In genomic region chr9:61812315-61812714, GRCm38 (mm10) we compare ENCODE assay signal across 27 mouse cellular contexts.
A peak's percentile ranks its signal among the peaks of the same experiment; 100 is the strongest.
DNase-seq lines count a peak whose midpoint lies in the region; ATAC-seq and TF ChIP-seq lines count a peak whose summit lies in the region.
"Had no signal": no experiment of that assay in that cellular context is flagged by ENCODE, and none has a peak within 500 bp of the region (broad histone marks: within the 10 kb centered on the region; RNA-seq: fewer than 3 reads in every experiment).

No protein-coding gene starts in this region.

- no peaks in the 10 kb centered on the region for H3K9me3 ChIP-seq in intestine, embryonic 15.5 days
- no peaks in the 10 kb centered on the region for H3K9me3 ChIP-seq in intestine, postnatal 0 days (ENCODE audit: control insufficient read depth)
- no peaks in the 10 kb centered on the region for H3K9me3 ChIP-seq in kidney, embryonic 14.5 days (ENCODE audit: control insufficient read depth, low read length)
- no peaks in the 10 kb centered on the region for H3K9me3 ChIP-seq in liver, embryonic 12.5 days (replicated peaks)
- H3K9me3 ChIP-seq: embryonic facial prominence, embryonic 13.5 days; forebrain, embryonic 13.5 days; heart, embryonic 15.5 days; hindbrain, embryonic 13.5 days; limb, embryonic 12.5 days; midbrain, embryonic 12.5 days; neural tube, embryonic 15.5 days had no signal

- H3K9ac ChIP-seq in intestine, embryonic 15.5 days, result no peak overlapping the region
- no peak overlapping the region for H3K9ac ChIP-seq in intestine, postnatal 0 days (ENCODE audit: low read depth, low read length)
- H3K9ac ChIP-seq in kidney, embryonic 14.5 days (ENCODE audit: low read depth, low read length), result no peak overlapping the region
- no peak overlapping the region for H3K9ac ChIP-seq in liver, embryonic 12.5 days
- H3K9ac ChIP-seq: embryonic facial prominence, embryonic 13.5 days; forebrain, embryonic 13.5 days; heart, embryonic 15.5 days; hindbrain, embryonic 13.5 days; limb, embryonic 12.5 days; lung, embryonic 14.5 days; midbrain, embryonic 12.5 days; neural tube, embryonic 15.5 days had no signal

- H3K27me3 ChIP-seq in intestine, embryonic 15.5 days (replicated peaks), result no peaks in the 10 kb centered on the region
- no peaks in the 10 kb centered on the region for H3K27me3 ChIP-seq in intestine, postnatal 0 days (replicated peaks; ENCODE audit: control insufficient read depth, insufficient read depth, low read length)
- H3K27me3 ChIP-seq in kidney, embryonic 14.5 days (ENCODE audit: control insufficient read depth, insufficient read depth, low read length), result no peaks in the 10 kb centered on the region
- H3K27me3 ChIP-seq in liver, embryonic 12.5 days (replicated peaks), result peaks cover 5% of the 10 kb centered on the region; the same call in 1 of the 2 replicates
- H3K27me3 ChIP-seq in small intestine, adult 2 months (ENCODE audit: control insufficient read depth, insufficient read depth, low read length), result no peaks in the 10 kb centered on the region

- no peak for TF ChIP-seq CTCF in intestine, postnatal 0 days (IDR thresholded peaks at IDR 0.05; ENCODE audit: low read depth)
- TF ChIP-seq CTCF in small intestine, adult 2 months (IDR thresholded peaks at IDR 0.05; ENCODE audit: extremely low read depth, insufficient read length, insufficient replicate concordance, low read depth, low read length), result no peak

- ATAC-seq in intestine, embryonic 15.5 days, result peak; percentile 12; the same call in 1 of the 2 replicates
- ATAC-seq in intestine, postnatal 0 days, result no peak
- ATAC-seq in kidney, embryonic 14.5 days (ENCODE audit: low FRiP score, low TSS enrichment), result no peak
- no peak for ATAC-seq in liver, embryonic 12.5 days
- ATAC-seq: activated CD4-positive, CD25-positive, alpha-beta regulatory T cell, adult 4 months; forebrain, embryonic 13.5 days had no signal

- H3K4me2 ChIP-seq in intestine, embryonic 15.5 days (replicated peaks), result no peak overlapping the region
- H3K4me2 ChIP-seq in intestine, postnatal 0 days (replicated peaks; ENCODE audit: low read depth), result no peak overlapping the region
- no peak overlapping the region for H3K4me2 ChIP-seq in kidney, embryonic 14.5 days (replicated peaks; ENCODE audit: low read depth, low read length)
- no peak overlapping the region for H3K4me2 ChIP-seq in liver, embryonic 12.5 days
- H3K4me2 ChIP-seq: embryonic facial prominence, embryonic 13.5 days; forebrain, embryonic 13.5 days; heart, embryonic 15.5 days; hindbrain, embryonic 13.5 days; limb, embryonic 12.5 days; lung, embryonic 14.5 days; midbrain, embryonic 12.5 days; neural tube, embryonic 15.5 days had no signal

- DNase-seq in kidney, postnatal 36 days, result peak; percentile 14 to 32
- DNase-seq in left cerebral cortex, postnatal 10 days (ENCODE audit: extremely low spot score in 1 of 2, low spot score in 2 of 2), result no peak
- no peak for DNase-seq in spleen, adult 12 weeks (ENCODE audit: low spot score)
- DNase-seq: adrenal gland, postnatal 10 days; cerebellum, adult 2 months; cerebellum, postnatal 36 days; embryo, embryonic 11 days; heart, postnatal 36 days; lung, embryonic 14.5 days; right cerebral cortex, adult 18-20 months; right cerebral cortex, postnatal 4 days; thymus, postnatal 25 days had no signal

- H3K4me3 ChIP-seq in intestine, embryonic 15.5 days (replicated peaks), result no peak overlapping the region
- no peak overlapping the region for H3K4me3 ChIP-seq in intestine, postnatal 0 days (ENCODE audit: low read depth, low read length)
- H3K4me3 ChIP-seq in kidney, embryonic 14.5 days (ENCODE audit: low read length), result no peak overlapping the region
- no peak overlapping the region for H3K4me3 ChIP-seq in liver, embryonic 12.5 days
- H3K4me3 ChIP-seq in small intestine, adult 2 months (ENCODE audit: low read depth, low read length), result no peak overlapping the region
- H3K4me3 ChIP-seq: embryonic facial prominence, embryonic 13.5 days; erythroblast, embryonic 14.5 days; forebrain, embryonic 13.5 days; heart, embryonic 15.5 days; hindbrain, embryonic 13.5 days; layer of hippocampus, adult 2 months; limb, embryonic 12.5 days; midbrain, embryonic 12.5 days; neural tube, embryonic 15.5 days had no signal

- H3K27ac ChIP-seq in intestine, embryonic 15.5 days, result no peak overlapping the region
- no peak overlapping the region for H3K27ac ChIP-seq in intestine, postnatal 0 days (ENCODE audit: low read depth, low read length)
- no peak overlapping the region for H3K27ac ChIP-seq in kidney, embryonic 14.5 days (ENCODE audit: low read depth, low read length)
- 0 out of 2 replicates have a peak overlapping the region, but pooled peaks have one; percentile 41 for H3K27ac ChIP-seq in liver, embryonic 12.5 days
- peak overlapping the region; percentile 70 for H3K27ac ChIP-seq in small intestine, adult 2 months (ENCODE audit: insufficient read depth, low read depth, low read length)
- H3K27ac ChIP-seq: embryonic facial prominence, embryonic 13.5 days; forebrain, embryonic 13.5 days; heart, embryonic 15.5 days; hindbrain, embryonic 13.5 days; layer of hippocampus, adult 2 months; limb, embryonic 12.5 days; midbrain, embryonic 12.5 days; neural tube, embryonic 15.5 days had no signal

- no peak for TF ChIP-seq POLR2A in small intestine, adult 2 months (IDR thresholded peaks at IDR 0.05; ENCODE audit: low read depth, low read length)

- WGBS in intestine, embryonic 15.5 days, result 70% methylated on average over 9 of the region's 9 CpGs
- WGBS in intestine, postnatal 0 days, result 53% methylated on average over 9 of the region's 9 CpGs
- 88% methylated on average over 9 of the region's 9 CpGs for WGBS in kidney, embryonic 14.5 days
- 62% methylated on average over 9 of the region's 9 CpGs for WGBS in liver, embryonic 12.5 days (ENCODE audit: insufficient replicate concordance)
- WGBS in small intestine, adult 2 months, result 41% methylated on average over 9 of the region's 9 CpGs

- intact Hi-C loops in left cerebral cortex, postnatal 10 days (cut with DNase I), result no loop called here

- H3K36me3 ChIP-seq in intestine, embryonic 15.5 days, result no peaks in the 10 kb centered on the region
- H3K36me3 ChIP-seq in intestine, postnatal 0 days (ENCODE audit: control insufficient read depth, insufficient read depth), result no peaks in the 10 kb centered on the region
- no peaks in the 10 kb centered on the region for H3K36me3 ChIP-seq in kidney, embryonic 14.5 days (ENCODE audit: control insufficient read depth, insufficient read depth, low read length)
- H3K36me3 ChIP-seq in liver, embryonic 12.5 days, result no peaks in the 10 kb centered on the region
- H3K36me3 ChIP-seq in small intestine, adult 2 months (ENCODE audit: control insufficient read depth, insufficient read depth, low read length), result no peaks in the 10 kb centered on the region
- H3K36me3 ChIP-seq: embryonic facial prominence, embryonic 13.5 days; heart, embryonic 15.5 days; hindbrain, embryonic 13.5 days; limb, embryonic 12.5 days; midbrain, embryonic 12.5 days; neural tube, embryonic 15.5 days had no signal

- peaks cover 18% of the 10 kb centered on the region for H3K4me1 ChIP-seq in intestine, embryonic 15.5 days (replicated peaks)
- H3K4me1 ChIP-seq in intestine, postnatal 0 days (replicated peaks; ENCODE audit: control insufficient read depth, insufficient read depth, low read length), result peaks cover 19% of the 10 kb centered on the region
- H3K4me1 ChIP-seq in kidney, embryonic 14.5 days (ENCODE audit: control insufficient read depth, insufficient read depth, low read length), result 0 out of 2 replicates have a peak, but pooled peaks cover 4% of the 10 kb centered on the region
- H3K4me1 ChIP-seq in liver, embryonic 12.5 days, result no peaks in the 10 kb centered on the region
- peaks cover 28% of the 10 kb centered on the region; the same call in 1 of the 2 replicates for H3K4me1 ChIP-seq in small intestine, adult 2 months (ENCODE audit: control insufficient read depth, insufficient read depth, insufficient read length, low read length)
- H3K4me1 ChIP-seq: neural tube, embryonic 15.5 days had no signal

Comparison
In these comparisons a context has a peak if more than half of its experiments do, and no peak if none do; other contexts are left out.
1. H3K27ac ChIP-seq: peak in liver, embryonic 12.5 days (single experiment) and small intestine, adult 2 months (single experiment); none in intestine, embryonic 15.5 days (single experiment), intestine, postnatal 0 days (single experiment) and kidney, embryonic 14.5 days (single experiment).
2. DNase-seq: peak in kidney, postnatal 36 days (2 of 2); none in left cerebral cortex, postnatal 10 days (0 of 2) and spleen, adult 12 weeks (single experiment).